In genomic region chr9:105684549-105685165, GRCm38 (mm10) we compare ENCODE assay signal across 20 mouse cellular contexts. TPM values are rescaled to one million over a fixed set of nuclear protein-coding genes. Genes with fewer than 3 reads are reported as not detected.
DNase-seq lines count a peak whose midpoint lies in the region; ATAC-seq and TF ChIP-seq lines count a peak whose summit lies in the region.
"Had no signal": no experiment of that assay in that cellular context is flagged by ENCODE, and none has a peak within 500 bp of the region (broad histone marks: within the 10 kb centered on the region; RNA-seq: fewer than 3 reads in every experiment).

No protein-coding gene starts in this region.

- no peak overlapping the region for H3K4me3 ChIP-seq in heart, embryonic 15.5 days
- no peak overlapping the region for H3K4me3 ChIP-seq in gastrocnemius, adult 2 months
- no peak overlapping the region for H3K4me3 ChIP-seq in hindbrain, embryonic 16.5 days (ENCODE audit: low read length)
- H3K4me3 ChIP-seq: hindbrain, embryonic 15.5 days; limb, embryonic 12.5 days; liver, embryonic 15.5 days; megakaryocyte, embryonic 14.5 days; stomach, embryonic 15.5 days had no signal

- no peak overlapping the region for H3K9ac ChIP-seq in heart, embryonic 15.5 days
- no peak overlapping the region for H3K9ac ChIP-seq in hindbrain, embryonic 16.5 days (ENCODE audit: low read depth, low read length)
- H3K9ac ChIP-seq: hindbrain, embryonic 15.5 days; limb, embryonic 12.5 days; liver, embryonic 15.5 days; stomach, embryonic 15.5 days had no signal

- H3K9me3 ChIP-seq in heart, embryonic 15.5 days (replicated peaks), result no peaks in the 10 kb centered on the region
- H3K9me3 ChIP-seq in hindbrain, embryonic 16.5 days (ENCODE audit: control insufficient read depth, low read length), result no peaks in the 10 kb centered on the region
- H3K9me3 ChIP-seq: hindbrain, embryonic 15.5 days; limb, embryonic 12.5 days; liver, embryonic 15.5 days; megakaryocyte, embryonic 14.5 days; stomach, embryonic 15.5 days had no signal

- no peak for DNase-seq in heart, adult 9 months (ENCODE audit: low spot score in 2 of 2)
- DNase-seq in frontal cortex, postnatal 14 days (ENCODE audit: low spot score in 2 of 2), result peak; percentile 34 to 42
- peak; percentile 64 to 69 for DNase-seq in layer of hippocampus, adult 8-10 months (ENCODE audit: low spot score in 2 of 2)
- DNase-seq in right cerebral cortex, postnatal 14 days, result peak; percentile 52
- DNase-seq in gastrocnemius, adult 2 months, result no peak
- DNase-seq: adrenal gland, postnatal 14 days; cerebellum, postnatal 10 days; kidney, adult 11 months; kidney, postnatal 36 days; lung, postnatal 10 days; thymus, postnatal 14 days had no signal

- intact Hi-C loops in gastrocnemius, adult 2 months (cut with DNase I), result no loop called here

- no peak for TF ChIP-seq CTCF in gastrocnemius, adult 2 months (IDR thresholded peaks at IDR 0.05)

- peak overlapping the region; percentile 24 for H3K4me2 ChIP-seq in heart, embryonic 15.5 days
- no peak overlapping the region for H3K4me2 ChIP-seq in hindbrain, embryonic 16.5 days (ENCODE audit: low read length)
- H3K4me2 ChIP-seq: hindbrain, embryonic 15.5 days; limb, embryonic 12.5 days; liver, embryonic 15.5 days; stomach, embryonic 15.5 days had no signal

- peaks cover 18% of the 10 kb centered on the region for H3K4me1 ChIP-seq in heart, embryonic 15.5 days (replicated peaks)
- peaks cover 4% of the 10 kb centered on the region for H3K4me1 ChIP-seq in hindbrain, embryonic 16.5 days (ENCODE audit: control insufficient read depth, insufficient read depth, low read depth, low read length)
- H3K4me1 ChIP-seq: limb, embryonic 12.5 days; liver, embryonic 15.5 days; megakaryocyte, embryonic 14.5 days; stomach, embryonic 15.5 days had no signal

- H3K27ac ChIP-seq in heart, embryonic 15.5 days, result peak overlapping the region; percentile 86
- no peak overlapping the region for H3K27ac ChIP-seq in gastrocnemius, adult 2 months
- H3K27ac ChIP-seq in hindbrain, embryonic 16.5 days (ENCODE audit: low read depth, low read length), result no peak overlapping the region
- H3K27ac ChIP-seq: hindbrain, embryonic 15.5 days; limb, embryonic 12.5 days; liver, embryonic 15.5 days; stomach, embryonic 15.5 days had no signal

- no peaks in the 10 kb centered on the region for H3K27me3 ChIP-seq in heart, embryonic 15.5 days
- H3K27me3 ChIP-seq in hindbrain, embryonic 16.5 days (replicated peaks; ENCODE audit: control insufficient read depth, insufficient read depth, low read length), result no peaks in the 10 kb centered on the region
- H3K27me3 ChIP-seq: hindbrain, embryonic 15.5 days; limb, embryonic 12.5 days; liver, embryonic 15.5 days; megakaryocyte, embryonic 14.5 days; stomach, embryonic 15.5 days had no signal

- H3K36me3 ChIP-seq in heart, embryonic 15.5 days, result peaks cover 49% of the 10 kb centered on the region
- peaks cover 21% of the 10 kb centered on the region for H3K36me3 ChIP-seq in hindbrain, embryonic 16.5 days (ENCODE audit: control insufficient read depth, insufficient read depth, low read length)

- WGBS in heart, embryonic 15.5 days, result 45% methylated on average over 13 of the region's 13 CpGs
- WGBS in hindbrain, embryonic 16.5 days, result 85% methylated on average over 13 of the region's 13 CpGs

- ATAC-seq in heart, embryonic 15.5 days (replicated peaks; ENCODE audit: insufficient number of reproducible peaks, insufficient read depth, low FRiP score, low read depth), result peak; percentile 83
- ATAC-seq in hindbrain, embryonic 16.5 days, result no peak
- ATAC-seq: forebrain, embryonic 14.5 days; midbrain, embryonic 16.5 days had no signal

RNA-seq across cellular contexts. Expression of gene Pik3r4, which starts 41.9 kb away (rescaled TPM):
- polyA plus RNA-seq in heart, embryonic 15.5 days (2015; fragmentation: Nextera tagmentation; extraction: Ambion mirVana), result 12.3 and 15.4 TPM in 2 replicates
- 10 to 100 TPM; 39.5 to 51.0 (median 45.9) TPM for total RNA-seq in layer of hippocampus, adult 8-10 months (2022)
- total RNA-seq in gastrocnemius, adult 2 months (2021), result 10 to 100 TPM; 10.9 to 11.9 TPM
- 16.3 and 17.7 TPM in 2 replicates for polyA plus RNA-seq in hindbrain, embryonic 16.5 days (2015; fragmentation: Nextera tagmentation; extraction: Ambion mirVana)

Comparison
In these comparisons a context has a peak if more than half of its experiments do, and no peak if none do; other contexts are left out.
1. DNase-seq: peak in frontal cortex, postnatal 14 days (2 of 2), layer of hippocampus, adult 8-10 months (2 of 2) and right cerebral cortex, postnatal 14 days (single experiment); none in heart, adult 9 months (0 of 2) and gastrocnemius, adult 2 months (single experiment).